Mouse (Mus musculus) gastrocnemius, postnatal 36 days (tissue): ENCODE results near the gene Slc7a8. TPM values are rescaled to one million over a fixed set of nuclear protein-coding genes. Genes with fewer than 3 reads are reported as not detected.

ENCODE experiments used
- DNase-seq, 2 experiments: peaks; one replicate each; pipeline ENCODE4 v3.0.0; 2022
- intact Hi-C: fragments of 180-260 bp; cut with DNase I; formaldehyde crosslinking; loops from one replicate; pipeline ENCODE4 v1.15.1; 2025
- long read RNA-seq, 2 experiments: library from polyadenylated mRNA; stranded (forward); transcript quantifications; one replicate each; pipeline ENCODE4 v2.0.0; 2021
- total RNA-seq, 2 experiments: library from RNA; stranded (reverse); gene quantifications; 2 replicates each; pipeline ENCODE4 v1.2.3; 2021

The Slc7a8 gene
- 10 to 100 TPM; 17.5 to 23.4 TPM for total RNA-seq
- long read RNA-seq, experiment 1, full-length matches to known transcripts, result 3 of 14 reads
- long read RNA-seq, experiment 1, partial matches to known transcripts, result 2 of 14 reads
- long read RNA-seq, experiment 1, other reads (novel, unspliced or antisense), result 9 of 14 reads
- long read RNA-seq, experiment 2, full-length matches to known transcripts, result 2 of 9 reads
- long read RNA-seq, experiment 2, partial matches to known transcripts, result 1 of 9 reads
- long read RNA-seq, experiment 2, other reads (novel, unspliced or antisense), result 6 of 9 reads

DNA sequence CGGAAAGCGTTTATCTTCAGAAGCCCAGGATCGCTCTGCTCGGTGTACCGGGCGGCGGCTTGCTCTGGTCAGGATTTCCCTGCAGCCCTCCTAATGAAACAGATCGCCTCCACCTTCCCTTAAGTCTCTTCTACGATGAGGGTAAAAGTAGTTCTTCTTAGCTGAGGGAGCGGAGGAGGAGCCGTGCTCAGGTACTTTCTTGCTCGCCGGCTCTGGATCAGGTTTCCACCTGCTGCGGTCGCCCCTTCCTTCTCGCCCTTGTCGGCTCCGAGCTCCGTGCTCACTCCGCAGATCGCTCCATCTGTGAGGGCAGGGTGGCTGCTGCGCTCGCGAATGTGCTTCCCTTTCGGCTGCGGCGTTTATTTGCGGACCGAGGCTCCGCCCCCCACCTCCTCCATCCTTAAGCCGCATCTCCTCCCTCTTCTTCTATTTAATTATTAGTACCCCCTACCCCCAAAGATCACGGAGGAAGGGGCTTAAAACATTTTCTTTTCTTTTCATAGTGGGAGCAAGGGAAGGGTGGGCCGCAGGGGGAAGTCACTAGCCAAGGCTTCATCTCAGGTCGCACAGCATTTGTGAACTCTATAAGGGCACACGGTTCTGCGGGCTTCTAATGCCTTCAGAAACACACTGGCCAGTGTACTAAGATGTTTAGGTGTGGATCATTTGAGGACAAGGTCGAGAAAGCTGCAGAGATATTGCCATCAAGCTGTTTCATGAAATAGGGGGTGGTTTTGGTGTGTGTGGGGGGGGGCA lies at the start of gene Slc7a8:
TSS of gene Slc7a8 (minus strand) at position 337 of the 756 bp plus-strand sequence.
- peak; percentile 50 to 57 for DNase-seq
- intact Hi-C loops, result loop anchor here (2.0 kb wide), 1 partner anchor 33 kb away; no protein-coding TSS in a partner anchor

DNA sequence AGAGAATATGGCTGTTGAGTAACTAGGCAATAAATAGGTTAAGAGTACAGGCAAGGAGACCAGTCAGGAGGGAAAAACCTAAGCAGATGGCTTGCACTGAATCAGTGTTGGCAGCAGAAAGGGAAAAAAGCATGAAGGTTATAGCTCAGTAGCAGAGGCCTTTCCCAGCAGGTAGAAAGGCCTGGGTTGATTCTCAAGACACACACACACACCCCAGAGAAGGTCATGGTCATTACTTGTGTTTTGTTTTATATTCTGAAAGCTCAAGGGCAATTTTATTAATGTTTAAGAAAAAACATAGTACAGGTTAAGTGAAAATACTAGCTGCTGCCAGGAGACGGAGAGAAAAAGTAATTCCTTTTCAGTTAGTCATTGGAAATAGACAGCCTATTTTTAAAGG lies 42.0 kb upstream of the Slc7a8 start:
- DNase-seq, result no peak
- intact Hi-C loops, result no loop called here

DNA sequence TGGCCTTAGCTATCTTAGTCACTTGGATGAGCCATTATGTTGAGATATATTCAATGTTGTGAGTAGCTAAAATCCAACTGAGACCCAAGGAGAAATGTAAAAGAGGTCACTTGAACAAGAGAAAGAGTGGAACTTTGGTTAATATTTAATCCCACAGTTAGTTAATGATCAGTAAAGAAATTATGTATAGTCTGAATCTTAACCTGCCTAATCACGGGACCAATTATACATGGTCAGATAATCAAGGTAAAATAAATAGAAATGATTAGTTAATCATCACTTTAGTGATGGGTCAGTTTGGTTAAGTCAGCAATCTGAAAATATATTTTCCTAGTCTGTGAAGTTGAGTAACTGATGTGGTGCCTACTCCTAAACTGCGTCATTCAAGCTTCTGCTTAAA lies 40.6 kb upstream of the Slc7a8 start:
- DNase-seq, result no peak
- intact Hi-C loops, result no loop called here

DNA sequence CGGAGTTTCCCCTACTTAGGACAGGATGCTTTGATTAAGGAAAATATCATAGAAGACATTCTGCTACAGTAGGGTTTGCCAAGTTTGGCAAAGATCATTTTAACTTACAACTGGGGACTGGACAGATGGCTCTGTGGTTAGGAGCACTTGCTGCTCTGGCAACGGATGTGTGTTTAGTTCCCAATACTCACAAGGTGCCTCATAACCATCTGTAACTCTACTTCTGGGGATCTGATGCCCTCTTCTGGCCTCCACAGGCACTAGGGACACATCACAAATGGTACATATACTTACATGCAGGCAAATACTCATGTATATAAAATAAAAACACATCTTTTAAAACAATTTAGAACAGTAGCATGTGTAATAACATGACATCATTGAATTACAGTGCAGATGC lies 36.0 kb upstream of the Slc7a8 start:
- intact Hi-C loops, result loop anchor here (2.0 kb wide), 1 partner anchor 103 kb away; no protein-coding TSS in a partner anchor
- DNase-seq, result no peak

DNA sequence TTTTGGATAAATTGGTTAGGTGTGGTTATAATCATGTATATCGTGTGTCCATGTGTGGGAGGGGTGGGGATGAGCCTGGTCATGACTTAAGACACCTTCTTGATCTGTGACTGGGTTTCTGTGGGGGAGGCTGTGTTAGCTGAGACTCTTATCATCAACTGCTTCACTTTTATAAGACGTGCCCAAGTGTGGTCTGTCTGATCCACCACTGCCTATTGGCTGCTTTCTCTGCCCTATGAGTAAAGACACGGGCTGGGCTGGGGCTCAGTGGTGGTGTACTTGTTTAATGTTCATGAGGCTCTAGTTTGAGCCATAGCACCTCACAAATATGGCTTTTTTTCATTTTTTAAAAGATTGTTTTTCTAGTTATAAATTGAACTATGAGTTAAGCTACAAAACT lies 34.0 kb upstream of the Slc7a8 start:
- intact Hi-C loops, result no loop called here
- DNase-seq, result no peak

DNA sequence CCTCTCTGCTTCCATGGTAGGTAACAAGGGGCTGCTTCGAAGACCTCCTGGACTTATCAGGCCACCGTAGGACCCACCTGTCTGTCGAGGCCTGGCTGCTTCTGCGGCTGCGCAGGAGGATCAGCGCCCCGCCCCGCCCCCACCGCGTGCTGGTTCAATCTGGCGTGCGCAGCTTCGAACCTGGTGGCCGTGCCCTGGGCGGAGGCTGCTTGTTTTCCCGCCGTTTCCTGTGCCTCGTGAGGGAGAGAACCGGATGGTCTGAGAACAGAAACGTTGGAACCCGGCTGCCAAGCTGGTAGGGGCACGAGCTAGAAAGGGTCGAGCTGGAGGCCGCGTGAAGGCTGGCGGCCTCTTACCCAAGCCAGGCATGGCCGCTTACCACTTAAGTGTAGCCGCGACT lies 32.2 kb upstream of the Slc7a8 start, which contains the start of gene Rnf212b:
TSS of gene Rnf212b (plus strand) at position 151 of the 400 bp plus-strand sequence.
- DNase-seq, result no peak
- intact Hi-C loops, result no loop called here

DNA sequence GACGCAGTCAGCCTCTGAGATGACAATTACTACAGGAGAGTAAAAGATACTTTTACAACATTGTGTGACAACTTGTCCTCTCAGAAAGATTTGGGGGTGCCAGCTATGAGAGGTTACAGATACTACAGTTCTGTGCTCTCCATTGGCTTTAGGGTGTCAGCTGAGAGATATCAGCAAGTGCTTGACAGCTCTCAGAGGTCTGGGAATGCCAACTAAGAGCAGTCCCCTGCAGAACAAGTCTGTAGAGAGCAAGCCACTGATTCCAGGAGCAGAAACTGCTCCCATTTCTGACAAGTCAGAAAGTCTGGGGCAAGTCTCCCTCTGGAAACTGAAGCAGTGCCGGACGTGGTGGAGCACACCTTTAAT lies 27.9 kb upstream of the Slc7a8 start:
- DNase-seq, result no peak
- intact Hi-C loops, result no loop called here

DNA sequence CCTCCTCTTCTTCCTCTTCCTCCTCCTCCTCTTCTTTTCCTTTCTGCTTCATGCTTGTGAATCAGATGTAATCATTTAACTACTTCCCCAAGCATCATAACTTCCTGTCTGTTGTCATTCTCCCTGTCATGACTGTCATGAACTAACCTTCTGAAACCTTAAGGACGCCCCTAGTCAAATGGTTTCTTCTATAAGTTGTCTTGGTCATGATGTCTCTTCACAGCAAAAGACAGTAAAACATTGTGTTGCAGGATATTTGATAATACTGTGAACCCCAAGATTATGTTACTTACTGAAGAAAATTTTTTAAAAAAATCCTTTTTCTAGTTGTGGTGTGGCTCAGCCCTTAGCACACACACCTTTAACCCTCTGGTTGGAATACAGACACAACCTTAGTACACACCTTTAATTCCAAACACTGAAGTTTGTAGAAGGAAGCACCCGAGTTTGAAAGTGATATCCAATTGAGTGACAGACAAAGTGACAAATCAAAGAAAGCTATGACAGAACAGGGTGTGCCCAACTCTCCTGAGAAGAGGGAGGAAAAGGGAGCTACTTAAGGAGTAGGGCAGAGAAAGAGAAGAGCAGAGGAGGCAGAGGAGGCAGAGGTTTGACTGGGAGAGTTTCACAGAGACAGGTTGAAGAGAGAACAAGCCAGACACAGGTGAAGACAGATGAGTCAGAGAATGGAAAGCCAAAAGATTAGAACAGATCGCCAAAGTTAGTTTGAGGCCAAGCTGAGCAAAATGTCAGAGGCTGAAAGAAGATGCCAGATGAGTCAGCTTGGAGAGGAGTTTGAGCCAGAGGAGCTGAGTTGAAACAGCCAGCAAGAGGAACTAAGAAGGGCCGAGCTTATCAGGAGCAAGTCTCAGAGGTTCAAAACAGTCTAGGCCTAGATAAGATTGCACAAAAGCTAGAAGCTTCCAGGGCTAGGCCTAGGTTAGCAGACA lies 27.2 kb upstream of the Slc7a8 start:
- no peak for DNase-seq

DNA sequence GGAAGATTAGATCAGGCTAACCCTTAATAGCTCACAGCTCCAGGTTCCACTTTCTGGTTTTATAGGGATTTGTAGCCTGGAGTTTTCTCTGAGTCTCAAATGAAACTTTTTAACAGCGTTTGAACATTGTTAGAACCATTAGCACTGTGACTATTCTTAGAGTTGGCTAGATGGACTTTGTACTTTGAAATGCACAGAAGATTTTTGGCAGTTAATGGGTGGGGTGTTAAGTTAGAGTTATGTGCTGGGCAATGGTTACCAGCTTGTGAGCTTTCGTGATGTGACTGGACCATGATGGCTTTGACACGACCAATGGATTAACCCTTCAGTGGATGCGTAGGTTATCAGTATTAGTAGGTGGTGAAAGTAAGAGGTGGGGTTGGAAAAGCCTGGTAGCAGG lies 24.4 kb upstream of the Slc7a8 start:
- no peak for DNase-seq
- intact Hi-C loops, result no loop called here

More for the DNA sequence above, 27.2 kb upstream of the Slc7a8 start:
- intact Hi-C loops, result no loop called here

DNA sequence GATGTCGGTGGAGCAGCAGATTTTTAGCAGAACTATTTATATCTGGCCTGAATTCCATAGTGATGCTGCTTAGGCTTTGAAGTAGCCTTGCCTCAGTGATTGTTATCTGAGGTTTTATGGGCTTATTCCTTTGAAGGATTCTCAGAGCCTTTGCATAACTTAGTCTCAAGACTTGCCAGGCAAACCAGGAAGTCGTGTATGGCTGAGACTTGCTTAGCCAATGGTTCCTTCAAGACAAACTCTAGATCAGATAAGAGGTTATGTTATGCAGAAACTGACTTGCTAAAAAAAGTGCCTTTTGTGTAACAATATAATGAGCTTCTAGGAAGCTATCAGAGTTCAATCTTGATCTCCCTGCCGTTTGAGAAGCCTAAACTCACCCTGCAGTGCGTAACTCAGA lies 20.7 kb upstream of the Slc7a8 start:
- no peak for DNase-seq
- intact Hi-C loops, result no loop called here

DNA sequence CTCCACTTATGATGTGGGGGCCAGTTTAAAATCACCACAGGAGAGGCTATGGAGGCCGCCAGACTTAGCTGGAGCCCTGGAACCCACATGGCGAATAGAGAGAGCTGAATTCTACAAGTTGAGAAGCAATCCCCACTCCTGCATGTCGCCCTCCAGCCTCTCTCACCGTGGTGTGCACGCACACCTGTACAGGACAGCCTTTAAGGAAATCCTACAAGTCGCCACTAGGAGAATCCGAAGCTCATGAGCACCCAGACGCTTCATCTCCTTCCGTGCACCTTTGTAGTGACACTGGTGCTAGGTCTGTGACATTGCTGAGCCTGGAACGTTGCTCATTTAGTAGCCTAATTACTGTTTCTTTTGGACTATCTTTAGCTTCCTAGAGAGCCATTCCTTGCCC lies 17.9 kb upstream of the Slc7a8 start:
- no peak for DNase-seq
- intact Hi-C loops, result no loop called here

DNA sequence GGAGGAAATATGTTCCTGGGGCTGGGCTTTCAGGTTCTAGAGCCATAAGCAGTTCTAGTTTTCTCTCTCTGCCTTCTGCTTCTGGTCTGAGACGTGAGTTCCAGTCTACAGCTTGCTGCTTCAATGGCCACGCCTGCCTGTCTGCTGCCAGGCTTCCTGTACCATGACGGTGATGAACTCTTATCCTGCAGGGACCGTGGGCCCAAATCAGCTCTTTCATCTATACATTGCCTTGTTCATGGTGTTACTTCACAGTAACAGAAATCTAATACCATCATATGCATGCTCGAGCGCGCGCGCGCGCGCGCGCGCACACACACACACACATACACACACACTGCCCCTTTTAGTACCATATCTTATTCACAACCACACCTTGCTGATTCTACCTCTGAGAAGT lies 15.0 kb upstream of the Slc7a8 start:
- intact Hi-C loops, result no loop called here
- DNase-seq, result no peak

DNA sequence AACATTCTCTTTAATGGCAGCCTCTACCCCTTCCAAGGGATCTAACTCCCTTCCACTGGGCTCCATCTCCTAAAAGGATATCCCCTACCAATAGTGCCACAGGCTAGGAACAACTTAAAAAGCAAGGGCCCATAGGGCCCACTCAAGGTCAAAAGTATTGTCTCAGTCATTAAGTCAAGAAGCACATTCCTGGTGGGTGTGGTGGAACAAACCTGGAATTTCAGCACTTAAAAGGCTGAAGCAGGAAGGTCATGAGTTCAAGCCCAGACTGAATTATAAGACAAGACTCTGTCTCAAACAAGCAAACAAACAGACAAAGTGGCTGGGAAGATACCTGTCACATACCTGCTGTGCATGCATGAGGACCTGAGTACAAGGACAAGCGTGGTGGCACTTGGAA lies 14.2 kb upstream of the Slc7a8 start:
- DNase-seq, result no peak
- intact Hi-C loops, result no loop called here

DNA sequence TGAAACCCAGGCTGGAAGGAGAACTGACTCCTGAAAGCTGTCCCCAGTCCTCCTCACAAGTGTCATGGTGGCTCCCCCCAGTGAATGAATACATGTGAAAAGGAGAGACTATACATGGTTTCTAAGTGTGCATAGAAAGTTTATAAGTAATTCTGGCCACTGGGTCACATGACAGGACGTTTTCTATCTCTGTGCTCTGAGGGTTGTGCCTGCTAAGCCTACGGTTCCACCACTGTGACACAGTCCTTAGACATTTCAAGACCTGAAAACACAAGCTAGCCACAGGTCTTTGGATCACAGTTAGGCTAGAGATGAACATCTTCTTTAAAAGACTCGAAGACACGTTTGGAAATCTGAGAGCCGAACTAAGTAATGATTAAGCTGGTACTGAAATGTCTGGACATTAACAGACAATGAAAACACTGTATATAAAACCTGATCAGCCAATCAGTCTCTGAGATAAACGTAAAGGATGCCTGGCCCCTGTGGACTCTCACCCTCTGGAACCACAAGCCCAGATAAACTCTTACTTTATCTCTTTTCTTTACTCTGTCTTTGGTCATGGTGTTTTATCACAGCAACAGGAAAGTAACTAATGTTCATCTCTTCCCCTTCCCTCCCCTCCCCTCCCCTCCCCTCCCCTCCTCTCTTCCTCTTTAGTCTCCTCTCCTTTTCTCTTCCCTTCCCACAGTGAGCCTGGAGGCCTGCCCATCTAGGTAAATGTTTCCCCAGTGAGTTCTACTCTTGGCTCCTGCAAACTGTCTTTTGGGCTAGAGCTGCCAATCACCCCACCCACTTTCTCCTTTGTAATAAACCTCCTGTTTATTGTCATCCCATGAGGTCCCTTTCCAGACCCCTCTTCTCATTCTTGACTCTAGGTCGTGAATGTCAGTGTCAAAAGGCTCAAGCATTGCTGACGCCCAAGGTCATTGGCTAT lies 12.4 kb upstream of the Slc7a8 start:
- no peak for DNase-seq
- intact Hi-C loops, result no loop called here

DNA sequence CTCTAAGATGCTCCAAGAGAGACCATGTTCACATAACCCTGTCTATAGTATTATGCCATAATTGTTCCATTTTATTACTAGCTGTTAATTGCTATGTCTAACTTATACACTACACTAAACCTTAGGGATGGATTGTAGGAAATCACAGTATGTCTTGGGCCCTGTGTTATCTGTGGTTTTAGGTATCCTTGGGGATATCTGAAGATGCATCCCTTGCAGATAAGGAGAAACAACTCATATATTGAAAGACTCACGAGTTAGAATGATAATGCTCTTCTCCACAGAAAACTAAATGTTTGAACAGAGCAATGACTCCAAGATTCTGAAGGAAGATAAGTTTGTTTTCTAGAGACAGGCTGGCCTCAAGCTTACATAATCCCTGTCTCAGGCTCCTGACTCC lies 11.6 kb upstream of the Slc7a8 start:
- intact Hi-C loops, result no loop called here
- no peak for DNase-seq

DNA sequence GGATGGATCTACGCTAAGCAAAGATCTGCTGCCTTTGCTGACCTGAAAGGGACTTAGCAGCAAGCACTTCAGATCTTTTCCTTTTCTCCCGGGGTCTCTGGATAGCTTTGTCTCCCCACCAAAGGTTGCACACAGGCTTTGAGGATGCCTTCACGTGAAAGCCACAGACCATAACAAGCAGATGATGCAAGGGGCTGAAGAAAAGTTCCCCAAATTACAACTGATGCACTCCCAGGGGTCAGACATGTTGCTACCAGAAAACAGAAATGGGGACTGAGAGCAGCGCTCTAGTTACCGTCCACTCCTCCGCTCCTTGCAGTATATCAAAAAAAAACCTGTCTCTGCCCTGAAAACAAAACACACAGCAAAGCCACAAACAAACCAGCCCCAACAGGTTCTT lies 10.4 kb upstream of the Slc7a8 start:
- intact Hi-C loops, result no loop called here
- no peak for DNase-seq

DNA sequence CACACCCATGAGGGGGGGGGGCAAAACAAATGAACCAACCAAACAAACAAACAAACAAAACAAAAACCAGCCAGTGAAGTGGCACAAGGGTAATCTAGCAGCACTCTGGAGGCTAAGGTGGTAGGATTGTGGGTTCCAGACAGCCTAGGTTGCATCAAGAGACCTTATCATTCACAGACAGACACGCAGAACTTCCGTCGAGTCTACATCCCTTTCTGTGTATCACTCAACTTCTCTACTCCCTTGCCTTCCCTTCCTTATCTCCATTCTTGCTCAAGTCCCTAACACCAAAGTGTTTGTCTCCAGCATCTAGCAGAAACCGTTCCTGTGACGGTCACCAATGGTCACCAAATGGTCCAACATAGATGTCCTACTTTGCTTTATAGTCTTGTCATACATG lies 6.5 kb upstream of the Slc7a8 start:
- intact Hi-C loops, result loop anchor here (5.0 kb wide), 1 partner anchor 74 kb away; no protein-coding TSS in a partner anchor
- DNase-seq, result no peak

DNA sequence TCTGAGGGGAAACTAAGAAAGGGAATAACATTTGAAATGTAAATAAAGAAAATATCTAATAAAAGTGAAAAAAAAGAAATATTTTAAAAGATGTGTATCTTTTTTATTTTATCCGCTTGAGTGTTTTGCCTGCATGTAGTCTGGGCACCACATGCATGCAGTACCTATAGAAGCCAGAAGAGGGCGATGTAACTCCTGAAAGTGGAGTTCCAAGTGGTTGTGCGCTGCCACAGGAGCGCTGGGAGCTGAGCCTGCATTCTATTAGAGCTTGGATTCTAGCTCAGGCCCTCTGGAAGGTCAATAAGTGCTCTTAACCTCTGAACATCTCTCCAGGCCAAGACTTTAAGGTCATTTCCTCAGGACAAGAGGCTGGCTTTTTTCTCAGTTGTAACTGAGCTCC lies 5.5 kb upstream of the Slc7a8 start:
- DNase-seq, result no peak
- intact Hi-C loops, result loop anchor here (5.0 kb wide), 1 partner anchor 75 kb away; no protein-coding TSS in a partner anchor

DNA sequence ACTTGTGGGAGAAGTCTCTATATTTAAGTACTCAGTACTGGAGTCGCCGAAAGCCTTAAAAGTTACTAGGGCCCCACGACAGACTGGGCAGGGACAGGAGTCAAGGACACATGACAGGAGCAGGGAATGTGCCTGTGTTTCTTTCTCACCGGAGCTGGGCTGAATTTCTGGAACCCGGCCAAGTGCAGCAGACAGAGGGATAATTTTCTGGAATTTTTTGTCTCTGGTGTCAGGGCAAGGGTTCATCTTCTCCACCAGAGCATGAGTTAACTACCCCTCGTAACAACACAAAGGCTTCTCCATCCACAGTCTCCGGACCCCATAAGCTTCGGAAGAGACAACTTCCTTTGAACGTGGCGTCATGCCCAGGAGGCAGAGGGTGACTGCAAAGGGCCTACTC lies 4.7 kb upstream of the Slc7a8 start:
- intact Hi-C loops, result loop anchor here (1.0 to 5.0 kb wide), 2 partner anchors 72 to 76 kb away; no protein-coding TSS in a partner anchor
- DNase-seq, result no peak

DNA sequence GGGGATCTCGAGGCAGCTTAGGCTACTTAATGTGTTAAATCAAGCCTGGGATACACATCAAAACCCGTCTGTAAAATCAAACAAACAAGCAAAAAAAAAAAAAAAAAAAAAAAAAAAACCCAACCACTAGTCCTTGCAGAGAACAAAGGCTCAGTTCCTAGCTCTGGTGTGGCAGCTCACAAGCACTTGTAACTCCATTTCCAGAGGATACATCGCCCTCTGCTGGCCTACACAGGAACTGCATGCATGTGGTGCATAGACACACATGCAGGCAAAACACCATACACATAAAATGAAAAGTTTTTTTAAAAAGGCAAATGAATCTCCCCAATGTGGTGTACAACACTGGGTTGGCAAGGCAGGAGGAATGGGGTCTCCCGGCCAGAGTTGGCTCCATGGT lies 4.2 kb upstream of the Slc7a8 start:
- DNase-seq, result peak; percentile 66 to 70
- intact Hi-C loops, result loop anchor here (1.0 to 5.0 kb wide), 2 partner anchors 72 to 76 kb away; no protein-coding TSS in a partner anchor
